ENCODE assay signal across 9 mouse cellular contexts in the genomic region with DNA sequence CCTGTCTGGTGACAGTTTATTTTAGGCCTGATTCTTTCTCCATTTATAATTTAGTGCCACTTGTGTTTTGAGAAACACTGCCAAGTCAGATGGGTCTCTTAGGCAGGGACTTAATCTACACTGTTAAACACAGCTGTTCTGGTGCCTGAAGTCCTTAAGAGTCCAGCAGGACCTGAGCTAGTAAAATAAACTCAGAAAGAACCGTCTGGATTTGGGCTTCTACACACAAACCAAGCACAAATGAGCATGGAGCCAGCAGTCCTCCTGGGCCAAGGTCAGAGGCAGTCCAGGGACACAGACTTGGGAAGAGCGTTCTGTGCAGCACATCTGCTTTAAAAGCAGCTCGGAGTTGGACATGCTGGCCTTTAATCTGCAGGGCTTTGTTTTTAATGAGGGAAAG.
DNase-seq lines count a peak whose midpoint lies in the region; ATAC-seq and TF ChIP-seq lines count a peak whose summit lies in the region.
"Had no signal": no experiment of that assay in that cellular context is flagged by ENCODE, and none has a peak within 500 bp of the region (broad histone marks: within the 10 kb centered on the region; RNA-seq: fewer than 3 reads in every experiment).

No protein-coding gene starts in this region.

- H3K4me3 ChIP-seq in kidney, postnatal 0 days (replicated peaks; ENCODE audit: low read depth, low read length): no peak overlapping the region
- H3K4me3 ChIP-seq in midbrain, embryonic 15.5 days: no peak overlapping the region
- H3K4me3 ChIP-seq: neural tube, embryonic 12.5 days had no signal

- no peak for ATAC-seq in kidney, postnatal 0 days (replicated peaks; ENCODE audit: low FRiP score, low read depth)
- no peak for ATAC-seq in midbrain, embryonic 15.5 days (replicated peaks)

- H3K4me1 ChIP-seq in kidney, postnatal 0 days (replicated peaks; ENCODE audit: insufficient read depth, low read length): peaks cover 4% of the 10 kb centered on the region; the same call in 1 of the 2 replicates
- peaks cover 9% of the 10 kb centered on the region; the same call in 1 of the 2 replicates for H3K4me1 ChIP-seq in midbrain, embryonic 15.5 days

- TF ChIP-seq CTCF in kidney, postnatal 0 days (IDR thresholded peaks at IDR 0.05; ENCODE audit: low read depth): no peak

- peak; percentile 32 to 36 for DNase-seq in right cerebral cortex, postnatal 10 days (ENCODE audit: low spot score in 2 of 2)
- DNase-seq in right cerebral cortex, postnatal 25 days: no peak
- DNase-seq in gastrocnemius, postnatal 36 days: peak; percentile 45 to 51
- no peak for DNase-seq in kidney, postnatal 0 days (ENCODE audit: low spot score)
- DNase-seq in ovary, postnatal 36 days (ENCODE audit: low spot score): peak; percentile 62
- no peak for DNase-seq in frontal cortex, postnatal 25 days (ENCODE audit: low spot score in 2 of 2)
- DNase-seq in spleen, adult 12 weeks (ENCODE audit: low spot score): no peak

- H3K9ac ChIP-seq in kidney, postnatal 0 days (ENCODE audit: low read depth, low read length): no peak overlapping the region
- H3K9ac ChIP-seq in midbrain, embryonic 15.5 days: no peak overlapping the region
- H3K9ac ChIP-seq: neural tube, embryonic 12.5 days had no signal

- no peak overlapping the region for H3K4me2 ChIP-seq in kidney, postnatal 0 days (ENCODE audit: low read length)
- H3K4me2 ChIP-seq in midbrain, embryonic 15.5 days: no peak overlapping the region
- H3K4me2 ChIP-seq: neural tube, embryonic 12.5 days had no signal

- H3K36me3 ChIP-seq in kidney, postnatal 0 days (ENCODE audit: insufficient read depth, low read length): no peaks in the 10 kb centered on the region
- H3K36me3 ChIP-seq in midbrain, embryonic 15.5 days (replicated peaks): no peaks in the 10 kb centered on the region
- H3K36me3 ChIP-seq: neural tube, embryonic 12.5 days had no signal

- peak overlapping the region; percentile 3; the same call in 1 of the 2 replicates for H3K27ac ChIP-seq in kidney, postnatal 0 days
- no peak overlapping the region for H3K27ac ChIP-seq in midbrain, embryonic 15.5 days
- H3K27ac ChIP-seq: neural tube, embryonic 12.5 days had no signal

- WGBS in kidney, postnatal 0 days: 34% methylated on average over 3 of the region's 3 CpGs
- WGBS in midbrain, embryonic 15.5 days: 44% methylated on average over 3 of the region's 3 CpGs

- intact Hi-C loops in gastrocnemius, postnatal 36 days (cut with DNase I): no loop called here

- H3K27me3 ChIP-seq in kidney, postnatal 0 days (ENCODE audit: insufficient read depth, low read length): no peaks in the 10 kb centered on the region
- H3K27me3 ChIP-seq in midbrain, embryonic 15.5 days (replicated peaks): no peaks in the 10 kb centered on the region
- H3K27me3 ChIP-seq: neural tube, embryonic 12.5 days had no signal

- no peaks in the 10 kb centered on the region for H3K9me3 ChIP-seq in kidney, postnatal 0 days (replicated peaks; ENCODE audit: low read length)
- no peaks in the 10 kb centered on the region for H3K9me3 ChIP-seq in midbrain, embryonic 15.5 days
- H3K9me3 ChIP-seq: neural tube, embryonic 12.5 days had no signal

Comparison
In these comparisons a context has a peak if more than half of its experiments do, and no peak if none do; other contexts are left out.
1. DNase-seq: peak in right cerebral cortex, postnatal 10 days (2 of 2), gastrocnemius, postnatal 36 days (2 of 2) and ovary, postnatal 36 days (single experiment); none in right cerebral cortex, postnatal 25 days (single experiment), kidney, postnatal 0 days (single experiment), frontal cortex, postnatal 25 days (0 of 2) and spleen, adult 12 weeks (single experiment).